Mouse (Mus musculus) lung, postnatal 0 days (tissue): ENCODE measurements around the gene Cyp2d11.

Source experiments
- CTCF ChIP-seq: IDR thresholded peaks from 2 replicates; pipeline ENCODE4 v1.5.1; 2016; ENCODE audit warnings: antibody characterized with exemption, mild to moderate bottlenecking
- EP300 ChIP-seq: IDR thresholded peaks from 2 replicates; pipeline ENCODE4 v1.6.1; 2016; ENCODE audit warnings: antibody characterized with exemption, mild to moderate bottlenecking, control low read depth

DNA sequence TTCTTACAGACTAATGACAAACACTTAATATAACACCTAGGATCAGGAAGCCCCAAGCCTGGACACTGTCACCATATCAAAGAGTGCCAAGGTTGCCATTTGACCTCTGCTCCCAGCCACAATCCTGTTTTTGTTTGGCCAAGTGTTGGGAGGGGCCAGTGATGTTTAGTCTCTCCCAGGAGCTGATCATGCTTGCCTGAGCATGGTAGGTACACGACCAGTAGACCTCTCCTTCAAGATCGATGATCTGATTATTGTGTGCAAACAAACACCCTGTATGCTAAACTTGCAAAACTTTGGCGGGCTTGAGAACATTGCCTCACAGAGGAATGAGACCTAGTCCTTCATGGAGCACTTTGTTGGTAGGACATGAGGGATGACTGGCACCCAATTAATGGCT lies 29.6 kb upstream of the Cyp2d11 start:
- no peak for TF ChIP-seq CTCF
- TF ChIP-seq EP300, result no peak
